Mouse (Mus musculus) heart, embryonic 10.5 days (tissue): ENCODE results near the gene Sema6d. TPM values are rescaled to one million over a fixed set of nuclear protein-coding genes. Genes with fewer than 3 reads are reported as not detected.

Experiments
- DNase-seq: peaks from one replicate; pipeline ENCODE4 v3.0.0-alpha.2; 2017; ENCODE audit warnings: low spot score
- H3K27ac ChIP-seq: fragments of 300-500 bp; sonication (generic); 2 replicates; pipeline ENCODE4 v1.5.1; 2016; ENCODE audit warnings: mild to moderate bottlenecking
- H3K27me3 ChIP-seq: fragments of 300-500 bp; sonication (generic); 2 replicates; pipeline ENCODE4 v1.6.1; 2016; ENCODE audit warnings: mild to moderate bottlenecking; ENCODE audit not compliant: poor library complexity, insufficient read depth, severe bottlenecking
- H3K36me3 ChIP-seq: fragments of 300-500 bp; sonication (generic); 2 replicates; pipeline ENCODE4 v1.6.1; 2016; ENCODE audit warnings: mild to moderate bottlenecking, moderate library complexity
- H3K4me1 ChIP-seq: fragments of 300-500 bp; sonication (generic); 2 replicates; pipeline ENCODE4 v1.6.1; 2016; ENCODE audit warnings: mild to moderate bottlenecking
- H3K4me3 ChIP-seq: fragments of 300-500 bp; sonication (generic); 2 replicates; pipeline ENCODE4 v1.5.1; 2016; ENCODE audit warnings: mild to moderate bottlenecking, moderate library complexity
- H3K9me3 ChIP-seq: fragments of 300-500 bp; sonication (generic); 2 replicates; pipeline ENCODE4 v1.6.1; 2016; ENCODE audit warnings: mild to moderate bottlenecking, moderate library complexity
- WGBS: fragments of 180-500 bp; shearing (Covaris S2); methylation state at CpG from one replicate; pipeline ENCODE4 v1.1.7; 2016; 5-methylcytosine and 5-hydroxymethylcytosine counted together
- polyA plus RNA-seq: library from polyadenylated mRNA; unstranded; fragments of >200 nt; fragmentation: Nextera tagmentation; extraction: Ambion mirVana; gene quantifications from 2 replicates; pipeline ENCODE4 v1.2.1, GENCODE M21; 2016

Gene Sema6d
- polyA plus RNA-seq, 1 experiment from 2014 or later, result 17.0 TPM

DNA sequence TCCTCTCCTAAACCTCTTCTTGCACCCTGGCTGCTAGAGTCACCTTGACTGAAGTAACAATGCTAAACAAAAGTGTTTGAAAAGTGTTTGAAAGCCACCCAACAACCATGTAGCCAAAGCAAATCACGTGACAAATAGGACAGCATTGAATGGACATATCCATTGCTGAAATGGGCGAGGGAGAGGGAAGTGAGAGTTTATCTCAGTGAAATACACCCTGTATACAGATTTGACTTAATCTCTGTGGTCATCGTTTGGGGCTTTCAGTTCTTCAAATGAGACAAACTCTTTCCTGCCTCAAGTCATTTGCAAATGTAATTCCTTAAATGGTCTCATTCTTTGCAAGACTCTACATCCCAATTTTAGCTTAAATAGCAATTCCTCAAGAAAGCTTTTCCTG lies 174.5 kb downstream of the Sema6d start:
- H3K36me3 ChIP-seq, result no peaks in the 10 kb centered on the region
- H3K4me1 ChIP-seq, result peaks cover 7% of the 10 kb centered on the region; the same call in 1 of the 2 replicates
- H3K4me3 ChIP-seq, result no peak overlapping the region
- H3K27me3 ChIP-seq, result no peaks in the 10 kb centered on the region
- H3K27ac ChIP-seq, result no peak overlapping the region
- 82% methylated on average over 3 of the region's 3 CpGs for WGBS
- no peak for DNase-seq
- H3K9me3 ChIP-seq, result no peaks in the 10 kb centered on the region

DNA sequence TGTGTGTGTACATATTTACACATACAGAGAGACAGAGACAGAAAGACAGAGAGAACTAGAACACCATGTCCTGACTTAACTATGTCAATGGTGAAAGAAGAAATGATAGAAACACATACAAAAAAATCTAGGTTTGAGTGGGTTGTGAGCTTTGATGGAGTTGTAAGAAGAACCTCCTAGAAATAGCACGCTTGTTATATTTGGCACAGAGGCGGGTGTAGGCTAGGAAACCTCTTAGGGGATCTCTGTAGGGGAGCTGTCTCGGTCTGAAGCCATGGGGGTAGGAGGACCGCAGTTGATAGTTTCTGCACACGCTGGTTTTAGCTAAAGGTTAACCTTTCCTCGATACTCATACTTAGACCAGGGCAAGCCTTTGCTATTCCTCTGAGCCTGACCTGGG lies 181.4 kb downstream of the Sema6d start:
- H3K9me3 ChIP-seq, result no peaks in the 10 kb centered on the region
- H3K4me1 ChIP-seq, result 0 out of 2 replicates have a peak, but pooled peaks cover 3% of the 10 kb centered on the region
- H3K36me3 ChIP-seq, result no peaks in the 10 kb centered on the region
- 71% methylated on average over 6 of the region's 6 CpGs for whole genome bisulfite sequencing
- no peak overlapping the region for H3K4me3 ChIP-seq
- H3K27me3 ChIP-seq, result no peaks in the 10 kb centered on the region
- DNase-seq, result no peak
- H3K27ac ChIP-seq, result no peak overlapping the region

DNA sequence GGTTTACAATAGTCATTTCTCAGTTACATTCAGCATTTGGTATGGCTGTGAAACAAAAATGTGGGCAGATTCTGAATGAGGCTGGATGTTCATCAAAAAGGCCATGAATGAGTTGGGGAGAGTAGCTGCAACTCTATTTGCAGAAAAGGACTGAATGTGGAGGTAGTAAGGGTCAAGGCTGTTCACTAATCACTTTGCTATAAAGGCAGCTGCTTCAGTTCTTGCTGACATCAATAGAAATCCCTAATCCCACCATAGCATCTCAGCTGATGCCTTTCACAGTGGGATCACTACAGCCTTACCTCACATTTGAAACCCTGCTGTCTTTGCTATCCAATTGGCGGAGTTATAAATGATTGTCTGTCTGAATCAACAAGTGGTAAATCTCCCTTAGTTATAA lies 187.7 kb downstream of the Sema6d start:
- Histone ChIP-seq H3K27me3 (no peaks in the 10 kb centered on the region), H3K27ac (no peak overlapping the region), H3K4me1 (peaks cover 12% of the 10 kb centered on the region; the same call in 1 of the 2 replicates), H3K9me3 (no peaks in the 10 kb centered on the region), H3K36me3 (no peaks in the 10 kb centered on the region), H3K4me3 (no peak overlapping the region)
- WGBS, result 84% methylated on average over 1 of the region's 1 CpGs
- no peak for DNase-seq

DNA sequence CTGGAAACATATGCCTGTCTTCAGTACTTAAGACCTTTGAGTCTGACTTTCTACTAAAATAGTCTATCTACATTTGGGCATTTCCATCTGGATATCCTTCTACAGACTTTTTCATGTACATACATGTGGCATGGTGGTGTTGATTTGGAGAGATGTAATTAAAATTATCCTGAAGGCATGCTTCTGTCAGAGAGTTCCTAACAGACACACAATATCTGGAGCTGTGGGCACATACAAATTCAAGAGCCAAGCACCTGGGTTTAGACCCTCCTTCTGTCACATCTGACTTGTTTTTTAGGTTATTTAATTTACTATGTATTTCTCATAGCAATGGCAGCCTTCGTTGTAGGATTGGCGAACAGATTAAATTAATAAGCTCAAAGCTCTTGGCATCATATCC lies 195.3 kb downstream of the Sema6d start:
- Histone ChIP-seq H3K4me3 (no peak overlapping the region), H3K36me3 (no peaks in the 10 kb centered on the region), H3K4me1 (0 out of 2 replicates have a peak, but pooled peaks cover 3% of the 10 kb centered on the region), H3K27me3 (no peaks in the 10 kb centered on the region), H3K9me3 (no peaks in the 10 kb centered on the region), H3K27ac (no peak overlapping the region)
- no peak for DNase-seq
- 92% methylated on average over 2 of the region's 2 CpGs for WGBS

DNA sequence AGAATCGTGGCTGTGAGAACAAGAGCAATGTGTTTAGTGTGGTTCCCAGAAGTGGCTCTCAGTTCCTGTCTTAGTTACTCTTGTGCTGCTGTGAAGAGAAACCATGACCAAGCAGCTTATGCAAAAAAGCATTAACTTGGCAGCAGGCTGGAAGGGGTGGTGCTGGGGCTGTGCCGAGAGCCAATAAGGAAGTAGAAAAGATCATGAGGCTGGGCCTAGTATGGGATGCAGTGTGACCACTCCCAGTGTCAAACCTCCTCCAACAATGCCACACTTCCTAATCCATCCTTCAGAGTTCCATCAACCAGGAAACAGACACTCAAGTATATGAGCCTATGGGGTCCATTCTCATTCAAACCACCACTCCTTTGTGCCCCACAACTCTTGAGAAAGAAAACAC lies 199.6 kb downstream of the Sema6d start:
- WGBS, result 76% methylated on average over 2 of the region's 2 CpGs

DNA sequence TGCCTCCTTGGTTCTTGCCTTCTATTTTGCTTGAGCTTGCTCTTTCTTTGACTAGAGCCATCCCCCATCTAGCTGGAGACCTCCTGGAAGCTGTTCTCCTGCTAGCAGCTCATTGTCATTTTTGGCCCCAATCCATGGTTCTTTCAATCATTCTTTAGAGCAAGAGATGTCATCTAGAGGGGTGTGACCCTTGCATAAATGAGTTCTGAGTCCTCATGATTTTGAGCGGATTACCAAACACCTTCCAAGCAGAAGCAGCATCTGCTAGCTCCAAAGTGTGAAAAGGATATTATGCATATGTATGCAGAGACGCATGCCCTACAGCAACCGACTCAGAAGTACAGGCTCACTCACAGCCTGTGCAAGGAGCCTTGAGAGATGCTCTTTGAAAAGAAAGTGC lies 201.4 kb downstream of the Sema6d start:
- H3K9me3 ChIP-seq, result no peaks in the 10 kb centered on the region
- no peaks in the 10 kb centered on the region for H3K27me3 ChIP-seq
- H3K27ac ChIP-seq, result no peak overlapping the region
- no peaks in the 10 kb centered on the region for H3K36me3 ChIP-seq
- no peak for DNase-seq
- 89% methylated on average over 3 of the region's 3 CpGs for whole genome bisulfite sequencing
- H3K4me3 ChIP-seq, result no peak overlapping the region
- H3K4me1 ChIP-seq, result no peaks in the 10 kb centered on the region

More for the DNA sequence above, 199.6 kb downstream of the Sema6d start:
- Histone ChIP-seq H3K27me3 (no peaks in the 10 kb centered on the region), H3K9me3 (no peaks in the 10 kb centered on the region), H3K36me3 (no peaks in the 10 kb centered on the region), H3K4me1 (no peaks in the 10 kb centered on the region), H3K27ac (no peak overlapping the region), H3K4me3 (no peak overlapping the region)
- DNase-seq, result no peak

DNA sequence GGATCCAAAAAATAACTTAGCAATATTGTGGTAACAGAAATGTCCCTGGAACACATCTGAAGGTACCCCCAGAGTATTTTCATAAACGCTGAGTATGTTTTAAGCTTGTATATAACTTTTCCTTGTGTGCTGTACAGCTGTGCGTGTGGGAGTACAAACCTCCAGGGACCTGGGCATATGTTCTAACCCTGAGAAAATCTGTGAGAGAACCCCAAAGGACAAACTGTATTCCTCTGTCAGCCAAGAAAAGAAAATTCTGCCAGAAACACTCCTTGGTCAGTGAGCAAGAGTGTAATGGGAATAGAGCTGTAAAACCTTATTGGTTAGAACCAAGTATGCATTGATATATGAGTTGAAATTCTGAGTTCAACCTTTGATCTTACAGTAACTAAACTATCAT lies 203.8 kb downstream of the Sema6d start:
- 90% methylated on average over 2 of the region's 2 CpGs for WGBS
- no peak for DNase-seq
- Histone ChIP-seq H3K4me1 (no peaks in the 10 kb centered on the region), H3K4me3 (no peak overlapping the region), H3K27me3 (no peaks in the 10 kb centered on the region), H3K36me3 (no peaks in the 10 kb centered on the region), H3K27ac (no peak overlapping the region), H3K9me3 (no peaks in the 10 kb centered on the region)

DNA sequence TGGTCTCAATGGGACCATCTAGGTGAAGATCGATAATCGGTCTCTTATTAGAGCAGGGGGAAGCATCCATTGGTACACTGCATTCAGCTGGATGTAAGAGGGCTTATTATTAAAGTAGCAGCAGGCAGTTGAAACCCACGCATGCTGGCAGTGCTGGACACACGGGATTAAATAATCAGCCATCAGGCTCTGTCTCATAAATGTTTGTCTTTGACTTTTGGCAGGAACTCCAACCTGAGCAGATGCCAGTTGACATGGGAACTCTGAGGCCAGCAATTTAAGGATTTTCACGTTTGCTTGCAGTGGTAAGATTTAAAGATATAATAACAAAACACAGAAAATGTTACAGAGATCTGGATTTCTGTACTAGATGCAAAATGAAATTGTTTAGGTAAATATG lies 208.6 kb downstream of the Sema6d start:
- H3K4me1 ChIP-seq, result 0 out of 2 replicates have a peak, but pooled peaks cover 3% of the 10 kb centered on the region
- no peak for DNase-seq
- no peak overlapping the region for H3K27ac ChIP-seq
- no peaks in the 10 kb centered on the region for H3K27me3 ChIP-seq
- no peaks in the 10 kb centered on the region for H3K36me3 ChIP-seq
- H3K9me3 ChIP-seq, result no peaks in the 10 kb centered on the region
- H3K4me3 ChIP-seq, result no peak overlapping the region
- WGBS, result 79% methylated on average over 5 of the region's 5 CpGs

DNA sequence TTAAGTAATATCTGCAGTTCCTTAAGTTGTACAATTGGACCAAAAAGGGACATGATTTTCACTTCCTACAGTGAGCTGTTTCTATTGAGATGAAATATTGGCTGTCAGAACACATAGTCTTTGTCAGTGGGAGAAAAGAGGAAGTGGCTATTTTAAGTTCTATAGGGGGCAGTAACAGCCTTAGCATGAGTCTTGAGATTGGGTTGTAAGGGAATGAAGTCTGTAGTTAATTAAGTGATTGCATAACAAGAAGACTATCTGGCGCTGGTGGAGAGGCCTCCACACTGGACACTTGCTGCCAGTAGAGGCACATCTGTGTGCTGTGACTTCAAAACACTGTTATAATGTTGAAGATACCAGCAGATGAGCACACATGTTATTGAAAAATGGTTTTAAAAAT lies 209.1 kb downstream of the Sema6d start:
- Histone ChIP-seq H3K27ac (no peak overlapping the region), H3K4me3 (no peak overlapping the region), H3K9me3 (no peaks in the 10 kb centered on the region), H3K4me1 (0 out of 2 replicates have a peak, but pooled peaks cover 3% of the 10 kb centered on the region), H3K27me3 (no peaks in the 10 kb centered on the region), H3K36me3 (no peaks in the 10 kb centered on the region)
- DNase-seq, result no peak
- 64% methylated on average over 1 of the region's 1 CpGs for WGBS

DNA sequence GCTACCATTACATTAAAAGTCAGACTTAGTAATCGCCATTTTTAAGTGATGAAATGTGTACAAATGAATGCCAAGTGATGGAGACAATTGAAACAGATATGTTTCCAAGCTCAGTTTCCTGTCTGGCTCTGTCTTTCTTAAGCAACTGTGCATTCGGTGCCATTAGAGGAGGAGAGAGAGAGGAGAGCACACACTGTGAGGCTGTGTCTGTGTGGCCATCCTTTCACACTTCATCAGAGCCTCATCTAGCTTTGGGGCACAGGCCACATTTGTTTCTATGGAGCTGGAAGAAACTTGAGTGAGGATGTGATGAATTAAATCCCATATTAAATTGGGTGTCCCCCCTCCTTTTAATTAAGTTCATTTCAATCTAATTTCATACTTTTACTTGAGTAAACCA lies 218.8 kb downstream of the Sema6d start:
- no peaks in the 10 kb centered on the region for H3K36me3 ChIP-seq
- WGBS, result 59% methylated on average over 2 of the region's 2 CpGs
- DNase-seq, result no peak
- no peaks in the 10 kb centered on the region for H3K9me3 ChIP-seq
- no peak overlapping the region for H3K27ac ChIP-seq
- no peak overlapping the region for H3K4me3 ChIP-seq
- H3K27me3 ChIP-seq, result no peaks in the 10 kb centered on the region
- H3K4me1 ChIP-seq, result no peaks in the 10 kb centered on the region

DNA sequence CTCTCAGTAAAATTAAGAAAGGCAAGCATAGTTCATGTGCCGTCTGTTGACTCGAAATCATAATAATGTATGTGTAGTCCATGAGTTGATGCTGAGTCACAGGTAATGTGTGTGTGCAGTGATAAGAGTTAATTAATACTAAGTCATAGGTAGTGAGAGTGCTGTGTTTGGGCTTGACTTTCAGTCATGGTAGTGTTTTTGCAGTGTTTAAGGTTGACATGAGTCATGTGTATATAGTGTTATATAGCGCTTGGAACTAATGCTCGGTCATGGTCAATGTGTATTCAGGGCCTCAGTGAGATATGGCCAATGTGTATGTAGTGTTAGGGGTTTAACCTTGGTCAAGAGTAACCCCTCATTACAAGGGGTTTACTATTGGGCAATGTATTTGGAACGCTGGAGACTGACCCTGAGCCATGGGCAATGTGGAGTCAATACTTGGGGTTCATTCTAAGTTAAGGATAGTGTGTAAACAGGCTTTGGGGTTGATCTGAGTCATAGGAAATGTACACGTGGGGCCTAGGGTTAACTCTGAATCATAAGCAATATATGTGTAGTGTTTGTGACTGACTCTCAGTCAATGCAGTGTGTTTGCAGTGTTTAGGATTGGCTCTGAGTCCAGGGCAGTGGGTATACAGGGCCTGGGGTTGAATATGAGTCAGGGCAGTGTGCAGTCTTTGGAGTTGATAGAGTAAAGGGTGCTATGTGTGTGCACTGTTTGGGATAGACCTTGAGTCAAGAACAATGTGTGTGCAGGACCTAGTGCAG lies 219.8 kb downstream of the Sema6d start:
- 87% methylated on average over 6 of the region's 6 CpGs for WGBS
- H3K9me3 ChIP-seq, result no peaks in the 10 kb centered on the region

DNA sequence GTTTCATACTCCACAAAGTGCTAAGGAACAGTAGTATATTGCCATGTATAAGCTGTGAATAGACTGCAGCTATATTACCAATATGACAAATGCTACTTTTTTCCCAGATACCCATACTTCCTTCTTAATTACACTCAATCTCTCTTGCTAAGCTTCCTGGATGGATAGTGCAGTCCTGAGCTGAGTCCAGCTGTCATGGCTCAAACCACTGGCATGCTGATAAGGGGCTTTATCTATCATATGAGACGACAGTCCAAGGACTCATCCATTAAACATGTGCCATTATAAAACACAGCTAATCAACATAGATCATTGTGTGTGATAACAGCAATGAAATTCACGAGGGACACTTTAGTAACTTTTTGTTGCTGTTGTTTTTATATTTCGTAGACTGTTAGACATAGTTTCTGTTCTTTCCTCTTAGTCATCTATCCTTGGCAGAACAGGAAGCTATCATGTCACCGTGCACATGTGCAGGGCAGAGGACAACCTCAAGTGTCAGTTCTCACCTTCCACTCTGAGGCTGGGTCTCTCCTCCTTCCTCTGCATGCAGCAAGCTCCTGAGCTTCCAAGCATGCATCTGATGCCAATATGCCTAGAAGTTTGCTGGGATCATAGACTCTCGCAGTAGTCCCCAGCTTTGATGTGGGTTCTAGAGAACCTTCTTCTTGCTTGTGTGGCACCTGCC lies 232.9 kb downstream of the Sema6d start:
- Histone ChIP-seq H3K36me3 (no peaks in the 10 kb centered on the region), H3K4me3 (no peak overlapping the region), H3K4me1 (no peaks in the 10 kb centered on the region), H3K27me3 (no peaks in the 10 kb centered on the region), H3K27ac (no peak overlapping the region), H3K9me3 (no peaks in the 10 kb centered on the region)
- DNase-seq, result no peak
- WGBS, result 65% methylated on average over 5 of the region's 5 CpGs

More for the DNA sequence above, 219.8 kb downstream of the Sema6d start:
- DNase-seq, result no peak
- no peaks in the 10 kb centered on the region for H3K36me3 ChIP-seq
- no peaks in the 10 kb centered on the region for H3K27me3 ChIP-seq
- H3K4me3 ChIP-seq, result no peak overlapping the region
- H3K27ac ChIP-seq, result no peak overlapping the region
- H3K4me1 ChIP-seq, result no peaks in the 10 kb centered on the region

DNA sequence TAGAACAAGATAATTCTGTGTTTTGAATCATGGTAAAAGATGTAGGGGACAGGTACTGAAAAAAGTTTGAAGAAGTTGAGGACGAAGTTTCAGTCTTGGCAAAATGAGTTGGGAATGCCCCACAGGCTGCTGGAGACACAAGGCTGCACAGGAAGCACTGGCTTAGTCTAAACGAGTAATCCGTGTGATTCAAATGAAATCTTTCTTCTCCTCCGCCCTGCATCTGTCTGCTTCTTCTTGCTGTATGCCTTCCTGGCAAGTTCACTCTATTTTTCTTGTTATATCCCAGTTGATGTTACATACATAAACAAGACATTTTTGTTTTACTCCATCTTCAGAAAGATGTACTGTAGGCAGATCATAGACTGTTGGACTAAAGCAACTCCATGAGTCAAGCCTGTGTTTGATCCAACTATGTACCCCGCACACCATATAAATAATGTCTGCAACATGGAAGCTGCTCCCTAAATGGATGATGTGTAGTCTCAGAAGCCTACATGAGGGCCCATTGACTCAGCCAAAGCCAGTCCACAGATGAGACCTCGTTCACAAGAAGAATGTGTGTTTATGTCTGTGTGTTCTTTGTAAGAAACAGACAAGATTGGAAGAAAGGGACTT lies 234.4 kb downstream of the Sema6d start:
- Histone ChIP-seq H3K36me3 (no peaks in the 10 kb centered on the region), H3K27ac (no peak overlapping the region), H3K27me3 (no peaks in the 10 kb centered on the region), H3K4me3 (no peak overlapping the region), H3K9me3 (no peaks in the 10 kb centered on the region), H3K4me1 (no peaks in the 10 kb centered on the region)
- WGBS, result 81% methylated on average over 6 of the region's 6 CpGs
- DNase-seq, result no peak
